Mouse (Mus musculus): ENCODE data around the gene Ninl.

- TF ChIP-seq CTCF (IDR thresholded peaks at IDR 0.05; ENCODE audit: borderline replicate concordance, insufficient read depth, low read length) = no peak
- TF ChIP-seq POLR2A (IDR thresholded peaks at IDR 0.05; ENCODE audit: low read depth, low read length) = no peak
These were observed 1.2 kb downstream of the Ninl start for GRCm38 (mm10) chr2:151037876-151038552.
